Mouse (Mus musculus): Measurements from ENCODE around the gene Alg9.

- no peak for TF ChIP-seq CTCF (conservative IDR thresholded peaks at IDR 0.05; ENCODE audit: low read length)
- no peak for TF ChIP-seq POU5F1 (IDR thresholded peaks at IDR 0.05; ENCODE audit: borderline replicate concordance, low read length)
- no peak for TF ChIP-seq NANOG (IDR thresholded peaks at IDR 0.05; ENCODE audit: borderline replicate concordance, low read length)
Observed at GRCm38 (mm10) chr9:50875470-50875869, 100.7 kb downstream of the Alg9 start.

All from E14TG2a.4 (cell line).